Mouse (Mus musculus) lung, embryonic 14.5 days (tissue): ENCODE data around the gene Fastkd5. TPM values are rescaled to one million over a fixed set of nuclear protein-coding genes. Genes with fewer than 3 reads are reported as not detected.

Source experiments
- ATAC-seq: fragments of 200-750 bp; cut with Nextera tagmentation; 2 replicates; pipeline ENCODE4 v1.8.0; 2017; ENCODE audit warnings: mild to moderate bottlenecking, moderate TSS enrichment, moderate library complexity; ENCODE audit not compliant: insufficient read depth
- DNase-seq: peaks from one replicate; pipeline ENCODE4 v3.0.0-alpha.2; 2015
- H3K27ac ChIP-seq: fragments of 300-500 bp; sonication (generic); 2 replicates; pipeline ENCODE4 v1.5.1; 2014; ENCODE audit warnings: low read depth, mild to moderate bottlenecking, moderate library complexity
- H3K27me3 ChIP-seq: fragments of 300-500 bp; sonication (generic); 2 replicates; pipeline ENCODE4 v1.6.1; 2014; ENCODE audit warnings: low read length, control low read depth; ENCODE audit not compliant: insufficient read depth
- H3K36me3 ChIP-seq: fragments of 300-500 bp; sonication (generic); 2 replicates; pipeline ENCODE4 v1.6.1; 2014; ENCODE audit warnings: control low read depth; ENCODE audit not compliant: insufficient read depth
- H3K4me1 ChIP-seq: fragments of 300-500 bp; sonication (generic); 2 replicates; pipeline ENCODE4 v1.6.1; 2014; ENCODE audit warnings: antibody characterized with exemption, control low read depth; ENCODE audit not compliant: insufficient read depth
- H3K4me2 ChIP-seq: fragments of 300-500 bp; sonication (generic); 2 replicates; pipeline ENCODE4 v1.6.1; 2014; ENCODE audit warnings: mild to moderate bottlenecking
- H3K4me3 ChIP-seq: fragments of 300-500 bp; sonication (generic); 2 replicates; pipeline ENCODE4 v1.5.1; 2014; ENCODE audit warnings: low read depth, low read length
- H3K9ac ChIP-seq: fragments of 300-500 bp; sonication (generic); 2 replicates; pipeline ENCODE4 v1.6.1; 2014
- H3K9me3 ChIP-seq: fragments of 300-500 bp; sonication (generic); 2 replicates; pipeline ENCODE4 v1.6.1; 2016; ENCODE audit warnings: low read depth, low read length, control low read depth
- CTCF ChIP-seq: IDR thresholded peaks from 2 replicates; pipeline ENCODE4 v1.5.1; 2016; ENCODE audit warnings: antibody characterized with exemption, low read depth
- WGBS: fragments of 180-500 bp; shearing (Covaris S2); extraction: QIAGEN DNeasy Blood & Tissue Kit; methylation state at CpG from one replicate; pipeline ENCODE4 v1.1.7; 2014; 5-methylcytosine and 5-hydroxymethylcytosine counted together
- polyA plus RNA-seq: library from polyadenylated mRNA; unstranded; fragments of >200 nt; fragmentation: Nextera tagmentation; extraction: Ambion mirVana; gene quantifications from 2 replicates; pipeline ENCODE4 v1.2.1, GENCODE M21; 2014

Gene Fastkd5
- polyA plus RNA-seq, 1 experiment from 2014 or later = 18.3 TPM

- ATAC-seq (no peak), DNase-seq (no peak)
- TF ChIP-seq CTCF = no peak
- no peaks in the 10 kb centered on the region for H3K9me3 ChIP-seq
- peaks cover 15% of the 10 kb centered on the region for H3K36me3 ChIP-seq
- no peaks in the 10 kb centered on the region for H3K4me1 ChIP-seq
- H3K27ac ChIP-seq = no peak overlapping the region
- WGBS = 65% methylated on average over 4 of the region's 4 CpGs
- H3K4me3 ChIP-seq = no peak overlapping the region
- no peaks in the 10 kb centered on the region for H3K27me3 ChIP-seq
- H3K4me2 ChIP-seq = no peak overlapping the region
- no peak overlapping the region for H3K9ac ChIP-seq
Measured at GRCm38 (mm10) chr2:130589157-130589556, 40.7 kb downstream of the Fastkd5 start.

GRCm38 (mm10) chr2:130588373-130588772 is 41.5 kb downstream of the Fastkd5 start:
- Histone ChIP-seq H3K9ac (no peak overlapping the region), H3K9me3 (no peaks in the 10 kb centered on the region), H3K36me3 (peaks cover 15% of the 10 kb centered on the region), H3K27me3 (no peaks in the 10 kb centered on the region), H3K27ac (no peak overlapping the region), H3K4me1 (no peaks in the 10 kb centered on the region), H3K4me3 (no peak overlapping the region), H3K4me2 (no peak overlapping the region)
- DNase-seq = no peak
- ATAC-seq = no peak
- 63% methylated on average over 2 of the region's 2 CpGs for WGBS
- no peak for TF ChIP-seq CTCF

- H3K9ac ChIP-seq = no peak overlapping the region
- no peaks in the 10 kb centered on the region for H3K9me3 ChIP-seq
- peaks cover 22% of the 10 kb centered on the region for H3K27me3 ChIP-seq
- no peak for DNase-seq
- H3K27ac ChIP-seq = no peak overlapping the region
- no peak overlapping the region for H3K4me3 ChIP-seq
- H3K4me2 ChIP-seq = no peak overlapping the region
- no peak for ATAC-seq
- no peak for TF ChIP-seq CTCF
- H3K4me1 ChIP-seq = no peaks in the 10 kb centered on the region
- 87% methylated on average over 6 of the region's 6 CpGs for WGBS
- peaks cover 10% of the 10 kb centered on the region for H3K36me3 ChIP-seq
Measured at GRCm38 (mm10) chr2:130586016-130586415, 43.8 kb downstream of the Fastkd5 start.

DNA sequence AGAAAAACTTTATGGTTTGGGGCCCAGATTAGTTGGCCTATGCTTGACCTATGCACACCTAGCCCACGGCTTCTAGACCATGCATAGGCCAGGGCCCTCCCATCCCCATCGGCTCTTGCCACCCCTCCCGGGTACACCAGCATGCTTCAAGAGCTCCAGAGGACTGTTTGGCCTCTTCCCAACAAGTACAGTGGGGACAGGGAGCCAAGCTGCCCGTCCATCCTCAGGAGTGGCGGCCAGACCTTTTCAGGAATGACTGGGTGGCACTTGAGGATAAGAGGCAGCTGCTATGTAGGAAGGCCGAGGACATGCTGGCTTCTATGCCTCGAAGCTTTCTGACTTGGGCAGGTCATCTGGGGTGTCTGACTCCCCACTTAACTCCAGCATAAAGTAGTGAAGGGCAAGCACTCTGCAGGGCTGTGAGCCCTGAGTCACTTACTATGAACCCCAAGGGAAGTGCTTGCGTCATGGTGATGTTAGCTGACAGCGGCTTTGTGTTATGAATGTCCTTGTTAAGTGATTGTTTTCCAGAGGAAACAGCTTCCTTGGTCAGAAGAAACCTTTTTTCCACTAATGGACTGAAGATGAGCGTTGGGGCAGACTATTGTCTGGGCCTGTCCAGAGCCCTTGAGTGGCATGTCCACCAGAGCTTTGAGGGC is 45.8 kb downstream of the Fastkd5 start:
- Histone ChIP-seq H3K27me3 (peaks cover 41% of the 10 kb centered on the region), H3K9ac (no peak overlapping the region), H3K4me1 (no peaks in the 10 kb centered on the region), H3K36me3 (no peaks in the 10 kb centered on the region), H3K4me3 (no peak overlapping the region), H3K9me3 (no peaks in the 10 kb centered on the region), H3K27ac (no peak overlapping the region), H3K4me2 (no peak overlapping the region)
- no peak for TF ChIP-seq CTCF
- DNase-seq (no peak), ATAC-seq (no peak)
- WGBS = 66% methylated on average over 10 of the region's 10 CpGs

DNA sequence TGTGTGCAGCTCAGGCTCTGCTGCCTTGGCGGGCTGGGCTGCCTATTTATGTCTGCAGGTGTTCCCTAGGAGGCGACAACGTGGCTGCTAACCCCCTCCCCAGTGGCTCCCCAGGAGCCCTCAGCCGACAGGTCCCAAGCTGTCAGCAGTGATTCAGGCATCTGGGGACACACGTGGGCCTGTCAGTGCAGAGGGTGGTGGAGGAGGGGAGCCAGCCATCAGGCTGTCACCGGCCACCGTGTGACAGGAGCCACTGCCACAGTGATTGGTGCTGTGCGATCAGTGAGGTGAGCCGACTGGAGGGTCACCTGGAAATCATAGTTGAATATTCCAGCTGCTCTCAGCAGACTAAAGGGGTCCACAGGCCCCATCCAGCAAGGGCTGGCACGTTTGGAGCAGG is 47.3 kb downstream of the Fastkd5 start, which contains the start of gene Avp:
TSS of gene Avp (minus strand) at position 3 of the 400 bp plus-strand sequence.
- H3K4me1 ChIP-seq = no peaks in the 10 kb centered on the region
- H3K9me3 ChIP-seq = no peaks in the 10 kb centered on the region
- no peak within 1 kb of the TSS for H3K4me2 ChIP-seq
- H3K36me3 ChIP-seq = no peaks in the 10 kb centered on the region
- 20% methylated on average over 10 of the region's 10 CpGs for WGBS
- peaks cover 56% of the 10 kb centered on the region for H3K27me3 ChIP-seq
- DNase-seq (no peak), ATAC-seq (no peak)
- H3K4me3 ChIP-seq = no peak within 1 kb of the TSS
- no peak within 1 kb of the TSS for H3K9ac ChIP-seq
- no peak for TF ChIP-seq CTCF
- no peak within 1 kb of the TSS for H3K27ac ChIP-seq

GRCm38 (mm10) chr2:130581201-130581600 is 48.6 kb downstream of the Fastkd5 start:
- Histone ChIP-seq H3K9me3 (no peaks in the 10 kb centered on the region), H3K4me1 (no peaks in the 10 kb centered on the region), H3K27me3 (peaks cover 70% of the 10 kb centered on the region), H3K4me3 (peak overlapping the region; percentile 31), H3K9ac (no peak overlapping the region), H3K27ac (no peak overlapping the region), H3K4me2 (peak overlapping the region; percentile 56), H3K36me3 (no peaks in the 10 kb centered on the region)
- no peak for TF ChIP-seq CTCF
- WGBS = 6% methylated on average over 16 of the region's 16 CpGs
- DNase-seq (no peak), ATAC-seq (no peak)

- Histone ChIP-seq H3K9ac (no peak overlapping the region), H3K4me1 (no peaks in the 10 kb centered on the region), H3K4me2 (no peak overlapping the region), H3K36me3 (no peaks in the 10 kb centered on the region), H3K27ac (no peak overlapping the region), H3K9me3 (no peaks in the 10 kb centered on the region), H3K4me3 (no peak overlapping the region), H3K27me3 (peaks cover 84% of the 10 kb centered on the region)
- 11% methylated on average over 8 of the region's 8 CpGs for WGBS
- DNase-seq (no peak), ATAC-seq (no peak)
- TF ChIP-seq CTCF = no peak
Measured at GRCm38 (mm10) chr2:130579791-130580190, 50.0 kb downstream of the Fastkd5 start.

GRCm38 (mm10) chr2:130578148-130578547 is 51.7 kb downstream of the Fastkd5 start:
- H3K9me3 ChIP-seq = no peaks in the 10 kb centered on the region
- WGBS = 11% methylated on average over 11 of the region's 11 CpGs
- no peaks in the 10 kb centered on the region for H3K36me3 ChIP-seq
- no peak overlapping the region for H3K4me3 ChIP-seq
- DNase-seq (peak; percentile 74), ATAC-seq (no peak)
- peaks cover 84% of the 10 kb centered on the region for H3K27me3 ChIP-seq
- H3K9ac ChIP-seq = no peak overlapping the region
- no peak overlapping the region for H3K4me2 ChIP-seq
- TF ChIP-seq CTCF = peak; percentile 74
- no peaks in the 10 kb centered on the region for H3K4me1 ChIP-seq
- H3K27ac ChIP-seq = no peak overlapping the region
